Mouse (Mus musculus): ENCODE measurements at regions not wholly inside any gene's neighbourhood (a gene's known extent, or its start where the extent isn't known, plus 50 kb on each side); places are given as distances from the start of the nearest gene placed in this dataset.
A peak's percentile ranks its signal among the peaks of the same experiment; 100 is the strongest.

DNA sequence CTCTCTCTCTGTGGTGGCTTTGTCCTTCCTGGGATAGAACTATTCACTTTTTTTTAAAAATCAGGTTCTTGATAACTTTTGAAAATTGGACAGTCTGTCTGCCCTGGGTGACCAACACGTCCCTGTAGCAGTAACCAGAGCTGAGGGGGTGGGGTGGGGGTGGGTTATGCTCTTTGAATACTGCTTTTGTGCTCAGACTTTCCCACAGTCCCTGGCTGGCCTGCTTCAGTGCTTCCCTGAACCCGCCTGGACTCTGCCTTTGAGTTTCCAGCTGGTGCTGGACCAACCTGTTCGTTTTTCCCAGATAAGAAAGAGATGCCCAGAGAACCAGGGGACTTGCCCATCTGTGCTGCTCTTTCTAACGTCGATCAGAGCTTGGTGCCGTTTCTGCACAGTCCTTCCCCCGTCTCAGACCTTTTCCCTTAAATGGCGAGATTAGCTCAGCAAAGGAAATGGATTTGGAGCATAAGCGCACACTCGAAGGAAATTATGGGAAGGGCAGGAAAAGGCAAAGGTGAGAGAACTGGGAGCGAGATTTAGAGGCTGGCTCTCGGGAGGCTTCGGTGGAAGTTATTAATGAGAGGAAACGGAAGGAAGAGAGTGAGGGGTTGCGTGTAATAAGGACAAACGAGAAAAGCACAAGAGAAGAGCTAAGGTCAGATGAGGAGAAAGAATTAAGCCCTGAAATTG, 50.7 kb upstream of the Etv6 start:
- TF ChIP-seq CTCF (IDR thresholded peaks at IDR 0.05; ENCODE audit: low read depth) = no peak
- no peak overlapping the region for H3K9ac ChIP-seq (ENCODE audit: low read depth, low read length)
- H3K36me3 ChIP-seq (ENCODE audit: insufficient read depth, low read length) = no peaks in the 10 kb centered on the region
- no peak overlapping the region for H3K27ac ChIP-seq
- no peaks in the 10 kb centered on the region for H3K9me3 ChIP-seq (replicated peaks; ENCODE audit: low read length)
- 23% methylated on average over 16 of the region's 16 CpGs for WGBS
- H3K27me3 ChIP-seq (ENCODE audit: insufficient read depth, low read length) = no peaks in the 10 kb centered on the region
- H3K4me2 ChIP-seq (ENCODE audit: low read length) = peak overlapping the region; percentile 17
- no peak overlapping the region for H3K4me3 ChIP-seq (replicated peaks; ENCODE audit: low read depth, low read length)
- peak; percentile 35 for DNase-seq (ENCODE audit: low spot score)
- H3K4me1 ChIP-seq (replicated peaks; ENCODE audit: insufficient read depth, low read length) = no peaks in the 10 kb centered on the region
- ATAC-seq (replicated peaks; ENCODE audit: low FRiP score, low read depth) = no peak
